Mouse (Mus musculus): Measurements from ENCODE around the gene Arhgap45.

Gene Arhgap45

DNA sequence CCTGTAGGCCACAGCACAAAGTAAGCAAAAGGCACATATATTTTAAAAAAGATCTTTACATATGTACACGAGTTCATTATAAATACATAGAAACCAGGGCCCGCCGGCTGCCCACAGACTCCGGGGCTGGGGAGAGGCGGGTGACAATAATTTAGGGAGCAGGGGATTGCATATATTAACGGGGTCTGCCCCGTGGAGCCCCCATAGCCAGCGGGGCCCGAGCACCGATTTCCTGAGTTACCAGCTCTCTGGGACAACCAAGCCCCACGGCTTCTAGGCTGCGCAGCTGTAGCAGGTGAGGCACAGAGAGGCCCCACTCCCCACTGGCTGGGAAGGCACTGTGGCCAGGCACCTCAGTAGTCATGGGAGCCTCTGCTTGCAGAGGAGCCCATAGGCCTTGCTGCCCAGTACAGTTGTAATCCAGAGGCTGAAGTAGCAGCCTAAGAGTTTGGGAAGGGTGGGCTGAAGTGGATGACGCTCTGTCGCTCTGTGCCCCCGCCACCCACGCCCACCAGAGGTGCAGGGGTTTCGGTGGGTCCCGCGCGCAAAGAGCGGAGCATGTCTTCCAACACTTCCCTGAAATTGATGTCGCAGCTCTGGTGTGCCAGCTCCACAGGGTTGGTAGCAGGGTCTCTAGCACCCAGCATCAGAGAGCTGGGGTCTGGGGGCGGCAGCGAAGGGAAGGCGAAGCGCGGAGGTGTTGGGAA is 40.7 kb downstream of the Arhgap45 start:
- no peak for DNase-seq

- DNase-seq, result no peak
Observed at GRCm38 (mm10) chr10:80057683-80058326, 41.4 kb downstream of the Arhgap45 start.

- DNase-seq, result no peak
Observed at GRCm38 (mm10) chr10:80063104-80063503, 46.7 kb downstream of the Arhgap45 start.

DNA sequence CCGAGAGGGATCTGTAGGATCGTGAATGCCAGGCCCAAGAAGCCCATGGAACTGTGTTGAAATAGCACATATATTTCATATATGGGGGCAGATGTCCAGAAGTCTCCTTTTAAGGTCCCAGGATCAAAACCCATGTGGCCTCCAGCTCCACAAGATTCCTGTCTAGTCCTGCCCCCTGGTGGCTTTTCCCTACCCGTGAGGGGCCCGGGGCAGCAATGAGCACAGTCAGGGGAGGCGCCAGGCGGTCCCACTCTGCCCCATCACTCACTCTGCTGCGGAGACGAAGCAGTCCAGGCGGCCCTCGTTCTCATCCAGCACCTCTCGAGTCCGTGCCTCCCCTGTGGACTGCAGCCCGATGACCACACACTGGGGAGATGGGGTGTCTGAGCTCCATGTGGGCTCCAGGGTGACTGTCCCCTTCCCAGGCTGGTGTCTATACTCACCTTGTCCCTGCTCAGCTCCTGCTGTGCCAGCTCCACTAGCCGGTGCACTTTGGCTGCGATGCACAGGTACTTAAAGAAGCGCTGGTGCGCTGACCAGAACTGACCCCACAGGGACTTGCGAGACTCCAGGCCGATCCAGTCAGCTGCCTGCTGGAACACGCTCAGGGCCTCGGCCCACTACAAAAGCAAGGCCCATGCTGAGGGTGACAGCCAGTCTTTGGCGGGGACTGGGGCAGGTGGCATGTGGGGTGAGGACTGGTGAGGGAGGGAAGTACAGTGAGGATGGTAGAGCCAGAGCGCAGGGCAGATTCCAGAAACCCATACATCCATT is 47.6 kb downstream of the Arhgap45 start:
- peak in 1 of 2 experiments; percentile 33 for DNase-seq

DNA sequence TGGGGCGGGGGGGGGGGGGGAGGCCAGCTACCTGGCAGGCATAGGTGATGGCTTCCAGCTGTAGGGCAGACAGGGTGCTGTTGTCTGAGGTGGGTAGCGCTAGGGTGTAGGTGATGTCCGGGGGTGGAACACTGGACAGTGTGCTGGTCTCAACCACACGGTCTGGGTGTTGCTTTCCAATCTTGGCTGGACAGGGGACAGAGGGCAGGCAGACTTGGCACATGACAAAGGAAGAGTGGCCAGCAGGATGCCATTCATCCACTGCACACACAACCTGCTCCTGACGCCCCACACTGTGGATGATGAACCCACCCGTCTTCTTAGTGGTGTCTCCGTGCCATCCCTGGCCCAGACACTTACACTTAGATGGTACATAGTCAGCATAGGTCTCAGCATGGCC is 52.8 kb downstream of the Arhgap45 start:
- no peak for DNase-seq

GRCm38 (mm10) chr10:80069948-80070450 is 53.5 kb downstream of the Arhgap45 start:
- no peak for DNase-seq

DNA sequence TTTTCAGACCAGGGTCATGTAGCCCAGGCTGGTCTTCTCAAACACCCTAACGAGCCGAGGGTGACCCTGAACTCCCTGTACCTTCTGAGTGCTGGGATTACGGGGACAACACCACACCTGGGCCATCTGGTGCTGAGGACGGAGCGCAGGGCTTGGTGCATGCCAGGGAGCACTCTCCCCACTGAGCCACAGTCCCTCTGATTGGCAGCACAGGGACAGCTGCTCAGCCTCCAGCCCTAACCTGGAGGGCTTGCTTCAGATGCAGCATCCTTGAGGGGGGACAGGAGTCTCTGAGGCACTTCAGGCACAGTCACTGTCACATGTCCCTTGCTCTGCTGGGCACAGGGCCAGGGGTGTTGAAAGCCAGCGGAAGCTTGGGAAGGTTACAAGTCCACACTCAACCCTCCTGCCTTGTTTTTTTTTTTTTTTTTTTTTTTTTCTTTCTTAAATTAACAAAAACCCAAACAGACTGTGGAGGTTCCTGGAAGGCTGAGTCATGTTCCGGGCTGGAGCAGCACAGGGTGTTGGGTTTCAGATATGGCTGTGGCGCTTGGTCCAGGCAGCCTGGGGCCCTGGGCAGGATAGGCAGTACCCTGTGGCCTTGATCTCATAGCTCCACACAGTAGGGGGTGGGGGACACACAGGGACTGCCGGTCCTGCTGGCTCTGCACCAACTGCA is 54.5 kb downstream of the Arhgap45 start:
- no peak for DNase-seq

GRCm38 (mm10) chr10:80071516-80071900 is 55.1 kb downstream of the Arhgap45 start:
- no peak for DNase-seq

DNA sequence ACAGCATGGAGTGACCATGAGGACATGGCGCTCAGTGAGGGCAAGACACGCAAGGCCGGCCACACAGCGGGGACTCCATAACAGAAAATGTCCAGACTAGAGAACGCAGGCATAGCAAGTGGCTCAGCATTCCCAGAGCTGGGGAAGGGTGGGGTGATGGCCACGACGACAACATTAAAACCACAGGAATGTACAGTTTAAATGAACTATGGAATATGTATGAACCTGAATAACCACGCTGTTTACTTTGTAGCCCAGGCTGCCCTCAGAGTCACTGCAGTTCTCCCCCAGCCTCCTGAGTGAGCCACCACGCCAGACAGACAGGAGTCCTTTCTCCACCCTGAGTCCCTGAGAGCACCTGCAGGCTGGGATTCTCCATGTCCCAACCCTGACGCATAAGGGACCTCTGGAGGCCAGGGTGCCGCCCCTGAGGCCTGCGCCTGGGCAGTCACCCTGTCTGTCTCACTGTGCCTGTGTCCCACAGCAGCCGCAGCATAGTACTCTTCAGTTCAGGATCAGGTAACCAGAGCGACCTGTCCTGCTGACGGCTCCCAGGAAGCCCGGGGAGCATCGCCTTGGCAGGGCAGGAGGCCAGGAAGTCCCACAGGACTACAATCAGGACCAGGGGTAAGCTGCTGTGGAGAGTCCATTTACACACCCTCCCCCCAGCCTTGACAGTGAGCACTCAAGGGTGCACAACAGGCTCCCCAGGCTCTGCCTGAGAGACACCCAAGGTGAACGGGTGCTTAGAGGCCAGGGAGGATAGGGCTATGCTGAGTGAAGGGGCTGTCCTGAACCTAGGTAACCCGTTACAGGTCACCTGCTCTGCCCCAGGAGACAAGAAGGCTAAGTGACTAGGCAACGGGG is 56.4 kb downstream of the Arhgap45 start:
- no peak for DNase-seq

DNA sequence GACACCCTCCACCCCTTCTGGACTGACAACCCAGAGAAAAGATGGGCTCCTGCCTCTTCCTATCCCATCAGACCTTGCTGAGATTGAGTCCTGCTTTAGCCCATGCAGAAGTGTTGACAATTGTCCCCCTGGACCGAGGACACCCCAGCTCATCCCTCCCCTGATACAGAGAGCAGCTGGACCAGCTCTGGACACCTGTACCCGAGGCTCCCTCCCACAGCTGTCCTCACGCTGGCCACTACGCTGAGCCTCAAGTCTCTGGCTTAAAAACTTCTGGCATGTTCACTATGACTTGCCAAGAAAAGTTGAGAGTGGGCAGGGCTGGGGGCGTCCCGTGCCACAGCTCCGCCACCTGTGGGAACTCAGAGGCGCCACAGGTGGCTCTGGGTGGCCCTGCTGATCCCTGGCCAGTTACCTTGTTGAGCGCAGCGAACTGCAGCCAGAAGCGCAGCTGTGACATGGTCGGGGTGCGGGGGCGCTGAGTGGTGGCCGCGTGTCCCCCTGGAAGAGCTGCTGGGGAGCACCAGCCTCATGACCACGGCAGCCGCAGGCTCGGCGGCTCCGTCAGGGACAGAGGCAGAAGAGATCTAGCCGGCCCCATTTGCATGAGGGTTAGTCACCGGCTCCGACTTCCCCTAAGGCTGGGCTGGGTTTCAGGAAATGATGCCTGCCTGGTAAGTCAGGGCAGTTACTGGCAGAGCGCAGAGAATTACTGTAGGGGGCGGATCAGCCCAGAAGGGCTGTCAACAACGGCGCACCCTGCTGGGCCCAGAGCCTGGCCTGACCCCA is 58.6 kb downstream of the Arhgap45 start:
- DNase-seq, result peak; percentile 88 to 90

DNA sequence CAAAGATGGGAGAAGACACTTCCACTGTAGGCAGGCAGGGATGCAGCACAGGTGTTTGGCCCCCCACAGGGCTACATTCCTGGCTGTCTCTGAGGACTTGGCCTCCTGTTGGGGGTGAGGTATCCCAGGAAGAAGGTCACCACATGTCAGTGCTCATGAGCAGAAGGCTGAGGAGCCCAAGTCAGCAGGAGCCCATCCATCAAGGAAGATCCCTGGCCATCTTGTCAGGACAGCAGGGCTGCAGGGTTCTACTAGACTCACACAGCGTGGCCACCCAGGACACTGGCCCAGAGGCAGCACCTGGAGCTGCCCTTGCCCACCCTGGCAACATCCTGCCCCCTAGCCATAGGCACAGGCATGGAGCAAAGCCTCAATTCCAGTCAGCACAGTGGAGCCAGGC is 59.5 kb downstream of the Arhgap45 start:
- peak in 1 of 2 experiments; percentile 23 for DNase-seq

DNA sequence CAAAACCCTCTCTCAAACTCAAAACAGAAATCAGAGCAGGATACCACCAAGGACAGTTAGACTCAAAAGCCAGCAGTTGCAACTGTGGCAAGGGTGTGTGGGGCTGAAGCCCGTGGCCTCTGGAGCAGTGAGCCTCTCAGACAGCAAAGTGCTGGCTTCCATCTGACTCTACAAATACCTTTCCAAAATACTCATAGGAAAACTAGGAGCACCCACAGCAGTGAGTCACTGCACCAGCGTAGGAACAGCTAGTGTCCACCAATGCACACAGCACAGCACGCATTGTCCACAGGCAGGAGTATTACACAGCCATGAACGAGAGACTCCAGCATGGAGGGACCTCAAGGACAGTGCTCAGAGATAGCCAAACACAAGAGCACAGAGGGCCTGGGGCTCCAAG is 59.9 kb downstream of the Arhgap45 start:
- no peak for DNase-seq

DNA sequence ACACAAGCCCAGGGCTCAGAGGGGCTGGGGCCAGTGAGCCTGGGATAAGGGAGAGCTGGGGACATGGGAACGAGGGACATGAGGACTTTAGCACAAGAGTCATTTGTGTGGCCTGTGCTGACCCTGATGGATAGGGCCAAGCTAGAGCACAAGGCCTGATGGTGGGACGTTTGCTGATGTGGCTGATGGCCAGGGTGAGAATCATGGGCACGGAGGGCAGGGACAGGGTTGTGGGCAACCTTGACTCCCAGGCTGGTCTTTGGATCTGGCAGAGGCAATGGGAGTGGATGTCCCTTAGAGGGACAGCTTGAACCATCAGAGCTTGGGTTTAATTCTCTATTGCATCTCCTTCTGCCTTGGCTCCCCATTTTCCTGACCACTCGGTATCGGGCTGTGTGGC is 60.9 kb downstream of the Arhgap45 start:
- no peak for DNase-seq

DNA sequence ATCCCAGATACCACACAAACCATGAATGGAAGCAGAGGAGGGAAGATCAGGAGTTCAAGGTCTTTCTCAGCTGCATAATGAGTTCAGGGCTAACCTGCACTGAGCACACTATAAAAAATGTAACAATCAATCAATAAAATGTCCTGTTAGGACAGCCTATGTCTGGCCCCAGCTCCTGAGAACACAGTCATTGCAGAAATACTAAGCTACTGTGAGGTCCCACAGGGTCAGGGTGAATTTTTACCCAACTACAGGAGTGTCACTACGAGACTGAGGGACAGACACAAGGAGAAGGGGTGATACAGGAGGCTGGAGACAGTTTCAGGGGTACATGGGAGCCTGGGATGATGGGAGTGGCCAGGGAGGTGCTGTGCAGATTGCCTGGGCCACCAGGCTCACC is 61.9 kb downstream of the Arhgap45 start:
- no peak for DNase-seq

- no peak for DNase-seq
Observed at GRCm38 (mm10) chr10:80080396-80081070, 64.1 kb downstream of the Arhgap45 start.

All from B cell, adult 2 months (primary cell).